Comparison of ENCODE assay signal across 14 mouse cellular contexts in genomic region chr13:108335257-108336003, GRCm38 (mm10). TPM values are rescaled to one million over a fixed set of nuclear protein-coding genes. Genes with fewer than 3 reads are reported as not detected.
DNase-seq lines count a peak whose midpoint lies in the region; ATAC-seq and TF ChIP-seq lines count a peak whose summit lies in the region.
"Had no signal": no experiment of that assay in that cellular context is flagged by ENCODE, and none has a peak within 500 bp of the region (broad histone marks: within the 10 kb centered on the region; RNA-seq: fewer than 3 reads in every experiment).

No protein-coding gene starts in this region.

- peak overlapping the region; percentile 29; the same call in 1 of the 2 replicates for H3K4me2 ChIP-seq in liver, postnatal 0 days (ENCODE audit: low read depth, low read length)
- H3K4me2 ChIP-seq in liver, embryonic 11.5 days, result no peak overlapping the region
- H3K4me2 ChIP-seq in embryonic facial prominence, embryonic 14.5 days (ENCODE audit: low read depth, low read length), result no peak overlapping the region
- H3K4me2 ChIP-seq: hindbrain, embryonic 13.5 days; neural tube, embryonic 13.5 days had no signal

- WGBS in liver, postnatal 0 days (ENCODE audit: insufficient replicate concordance), result 62% methylated on average over 15 of the region's 15 CpGs
- 80% methylated on average over 15 of the region's 15 CpGs for WGBS in liver, embryonic 11.5 days
- 65% methylated on average over 15 of the region's 15 CpGs for WGBS in embryonic facial prominence, embryonic 14.5 days

- H3K4me1 ChIP-seq in liver, postnatal 0 days (ENCODE audit: insufficient read depth), result 0 out of 2 replicates have a peak, but pooled peaks cover 5% of the 10 kb centered on the region
- no peaks in the 10 kb centered on the region for H3K4me1 ChIP-seq in liver, embryonic 11.5 days (replicated peaks; ENCODE audit: control insufficient read depth, insufficient read depth, low read length)
- H3K4me1 ChIP-seq in embryonic facial prominence, embryonic 14.5 days (ENCODE audit: control insufficient read depth, insufficient read depth, low read length), result no peaks in the 10 kb centered on the region
- H3K4me1 ChIP-seq: neural tube, embryonic 13.5 days had no signal

- no peaks in the 10 kb centered on the region for H3K9me3 ChIP-seq in liver, postnatal 0 days (ENCODE audit: low read length)
- no peaks in the 10 kb centered on the region for H3K9me3 ChIP-seq in liver, embryonic 11.5 days (ENCODE audit: control insufficient read depth, low read length)
- H3K9me3 ChIP-seq in embryonic facial prominence, embryonic 14.5 days (ENCODE audit: control insufficient read depth, low read length), result no peaks in the 10 kb centered on the region
- H3K9me3 ChIP-seq: hindbrain, embryonic 13.5 days; neural tube, embryonic 13.5 days had no signal

- 0 out of 2 replicates have a peak, but pooled peaks have one; percentile 23 for ATAC-seq in liver, postnatal 0 days
- no peak for ATAC-seq in liver, embryonic 11.5 days (replicated peaks; ENCODE audit: low FRiP score)
- ATAC-seq in embryonic facial prominence, embryonic 14.5 days (ENCODE audit: low read depth), result peak; percentile 15; the same call in 1 of the 2 replicates
- peak; percentile 84 for ATAC-seq in megakaryocyte progenitor cell, adult 5-6 weeks (replicated peaks; ENCODE audit: poor library complexity)
- ATAC-seq: activated CD4-positive, CD25-positive, alpha-beta regulatory T cell, adult 4 months; midbrain, embryonic 16.5 days had no signal

- no peak overlapping the region for H3K27ac ChIP-seq in liver, postnatal 0 days (ENCODE audit: low read depth)
- no peak overlapping the region for H3K27ac ChIP-seq in liver, embryonic 11.5 days (ENCODE audit: low read depth, low read length)
- no peak overlapping the region for H3K27ac ChIP-seq in embryonic facial prominence, embryonic 14.5 days (replicated peaks; ENCODE audit: low read depth, low read length)
- H3K27ac ChIP-seq: hindbrain, embryonic 13.5 days; neural tube, embryonic 13.5 days had no signal

- H3K9ac ChIP-seq in liver, postnatal 0 days (replicated peaks), result no peak overlapping the region
- H3K9ac ChIP-seq in liver, embryonic 11.5 days (ENCODE audit: low read depth, low read length), result no peak overlapping the region
- no peak overlapping the region for H3K9ac ChIP-seq in embryonic facial prominence, embryonic 14.5 days (ENCODE audit: low read depth, low read length)
- H3K9ac ChIP-seq: hindbrain, embryonic 13.5 days; neural tube, embryonic 13.5 days had no signal

- no peaks in the 10 kb centered on the region for H3K27me3 ChIP-seq in liver, postnatal 0 days (ENCODE audit: insufficient read depth, low read length)
- no peaks in the 10 kb centered on the region for H3K27me3 ChIP-seq in liver, embryonic 11.5 days (replicated peaks; ENCODE audit: control insufficient read depth, insufficient read depth, low read length)
- H3K27me3 ChIP-seq in embryonic facial prominence, embryonic 14.5 days (replicated peaks; ENCODE audit: control insufficient read depth, insufficient read depth, low read length), result no peaks in the 10 kb centered on the region
- H3K27me3 ChIP-seq: hindbrain, embryonic 13.5 days; neural tube, embryonic 13.5 days had no signal

- DNase-seq in liver, postnatal 0 days, result no peak
- no peak for DNase-seq in liver, embryonic 11.5 days (ENCODE audit: low spot score)
- DNase-seq in MEL-GATA-1-ER (ENCODE audit: extremely low read depth, low read depth), result peak; percentile 58
- peak; percentile 28 for DNase-seq in embryonic facial prominence, embryonic 14.5 days (ENCODE audit: low spot score)
- DNase-seq in frontal cortex, postnatal 25 days (ENCODE audit: low spot score in 2 of 2), result no peak
- no peak for DNase-seq in adrenal gland, adult 8-10 months
- DNase-seq: cerebellum, adult 9-11 months; lung, adult 2 months had no signal

- H3K4me3 ChIP-seq in liver, postnatal 0 days (ENCODE audit: low read depth, low read length), result no peak overlapping the region
- H3K4me3 ChIP-seq in liver, embryonic 11.5 days (ENCODE audit: low read depth, low read length), result no peak overlapping the region
- no peak overlapping the region for H3K4me3 ChIP-seq in embryonic facial prominence, embryonic 14.5 days (ENCODE audit: low read depth, low read length)
- H3K4me3 ChIP-seq: erythroblast, embryonic 14.5 days; hindbrain, embryonic 13.5 days; neural tube, embryonic 13.5 days had no signal

- no peaks in the 10 kb centered on the region for H3K36me3 ChIP-seq in liver, postnatal 0 days (replicated peaks; ENCODE audit: insufficient read depth, low read length)
- no peaks in the 10 kb centered on the region for H3K36me3 ChIP-seq in liver, embryonic 11.5 days (ENCODE audit: control insufficient read depth, insufficient read depth, low read length)
- H3K36me3 ChIP-seq in embryonic facial prominence, embryonic 14.5 days (ENCODE audit: control insufficient read depth, insufficient read depth, low read length), result no peaks in the 10 kb centered on the region
- H3K36me3 ChIP-seq: hindbrain, embryonic 13.5 days; neural tube, embryonic 13.5 days had no signal

- TF ChIP-seq EP300 in liver, postnatal 0 days (IDR thresholded peaks at IDR 0.05; ENCODE audit: low read depth), result no peak

- no peak for TF ChIP-seq CTCF in liver, postnatal 0 days (IDR thresholded peaks at IDR 0.05; ENCODE audit: low read depth)

RNA-seq across cellular contexts. Expression of gene Depdc1b, which starts 19.3 kb away (rescaled TPM):
- polyA plus RNA-seq in liver, postnatal 0 days (2015; fragmentation: Nextera tagmentation; extraction: Ambion mirVana), result 5.4 and 6.5 TPM in 2 replicates
- 13.5 and 14.9 TPM in 2 replicates for polyA plus RNA-seq in liver, embryonic 11.5 days (2014; fragmentation: Nextera tagmentation; extraction: Ambion mirVana)
- polyA plus RNA-seq in embryonic facial prominence, embryonic 14.5 days (2014; fragmentation: Nextera tagmentation; extraction: Ambion mirVana), result 5.6 and 7.4 TPM in 2 replicates
- 26.4 and 31.0 TPM in 2 replicates for total RNA-seq in megakaryocyte progenitor cell, adult 5-6 weeks (2015)
- total RNA-seq in megakaryocyte progenitor cell, adult 5-6 weeks (2017), result 22.0 and 28.8 TPM in 2 replicates
- under 1 TPM in 3 of 4 experiments, not detected in 1; 0.28 to 0.83 (median 0.31) TPM for total RNA-seq in adrenal gland, adult 8-10 months (2022)

Comparison
In these comparisons a context has a peak if more than half of its experiments do, and no peak if none do; other contexts are left out.
1. DNase-seq: peak in MEL-GATA-1-ER (single experiment) and embryonic facial prominence, embryonic 14.5 days (single experiment); none in liver, postnatal 0 days (single experiment), liver, embryonic 11.5 days (single experiment), frontal cortex, postnatal 25 days (0 of 2) and adrenal gland, adult 8-10 months (single experiment).